Mouse (Mus musculus) liver, adult 2 months (tissue): ENCODE data around the gene Zfp750.

Source experiments
- CTCF ChIP-seq: fragments of 200-500 bp; IDR thresholded peaks from 2 replicates; pipeline ENCODE4 v1.5.1; 2011; ENCODE audit warnings: low read depth, low read length, control low read depth
- POLR2A ChIP-seq: fragments of 200-500 bp; IDR thresholded peaks from 2 replicates; pipeline ENCODE4 v1.6.1; 2011; ENCODE audit warnings: low read length, control low read depth; ENCODE audit not compliant: insufficient read depth; ENCODE audit errors: extremely low read depth

DNA sequence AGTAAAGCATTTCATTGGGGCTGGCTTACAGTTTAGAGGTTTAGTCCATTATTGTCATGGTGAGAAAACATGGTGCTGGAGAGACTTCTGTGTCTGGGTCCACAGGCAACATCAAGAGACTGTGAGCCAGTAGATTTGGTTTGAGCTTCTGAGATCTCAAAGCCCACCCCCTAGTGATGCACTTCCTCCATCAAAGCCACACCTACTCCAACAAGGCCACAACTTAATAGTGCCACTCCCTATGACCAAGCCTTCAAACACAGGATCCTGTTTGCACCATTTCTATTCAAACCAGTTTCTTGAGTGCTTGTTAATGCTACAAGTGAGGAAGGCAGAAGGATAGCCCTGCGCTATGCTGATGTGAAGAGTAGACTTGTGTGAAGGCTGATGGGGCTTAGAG is 38.8 kb upstream of the Zfp750 start:
- no peak for TF ChIP-seq CTCF
- TF ChIP-seq POLR2A: no peak
